Comparison of ENCODE assay signal across 18 mouse cellular contexts in the genomic region with DNA sequence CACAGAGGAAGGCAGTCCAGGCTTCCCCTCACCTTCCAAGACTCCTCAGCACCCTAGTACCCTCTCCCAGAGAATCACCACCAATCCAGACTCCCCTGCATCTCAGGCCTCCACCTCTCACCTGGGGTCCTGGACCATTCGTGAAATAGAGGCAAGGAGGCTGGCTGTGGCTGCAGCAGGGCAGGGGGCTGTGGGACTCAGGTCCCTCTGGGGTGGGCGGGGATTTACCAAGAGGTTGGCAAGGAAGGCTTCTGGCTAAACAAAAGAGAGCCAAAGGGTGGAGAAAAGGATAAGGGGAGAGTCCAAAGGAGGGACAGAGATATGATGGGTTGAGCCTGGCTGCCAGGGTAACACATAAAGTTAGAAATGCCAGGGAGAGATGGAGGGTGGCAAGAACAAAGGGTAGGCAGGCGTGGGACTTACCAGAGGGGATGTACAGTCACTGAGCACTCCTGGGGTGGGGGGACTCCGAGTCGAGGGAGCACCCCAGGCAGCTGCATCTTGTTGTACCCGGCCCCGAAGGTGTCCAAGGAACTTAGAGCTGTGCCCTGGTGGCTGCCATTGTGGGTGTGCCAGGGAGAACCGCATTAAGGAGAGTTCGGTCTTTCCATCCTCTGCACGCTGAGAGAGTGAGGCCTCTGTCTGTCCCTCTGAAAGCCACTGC. TPM values are rescaled to one million over a fixed set of nuclear protein-coding genes. Genes with fewer than 3 reads are reported as not detected.
"Had no signal": no experiment of that assay in that cellular context is flagged by ENCODE, and none has a peak within 500 bp of the region (broad histone marks: within the 10 kb centered on the region; RNA-seq: fewer than 3 reads in every experiment).

No protein-coding gene starts in this region.

- ATAC-seq: liver, postnatal 0 days; lung, postnatal 0 days; midbrain, embryonic 15.5 days had no signal

- H3K4me2 ChIP-seq: liver, embryonic 11.5 days; lung, embryonic 14.5 days; midbrain, embryonic 12.5 days; midbrain, embryonic 15.5 days had no signal

- H3K36me3 ChIP-seq: limb, embryonic 12.5 days; limb, embryonic 15.5 days; midbrain, embryonic 12.5 days; midbrain, embryonic 15.5 days; neural tube, embryonic 13.5 days had no signal

- H3K9me3 ChIP-seq: limb, embryonic 12.5 days; limb, embryonic 15.5 days; midbrain, embryonic 12.5 days; midbrain, embryonic 15.5 days; neural tube, embryonic 13.5 days had no signal

- H3K4me3 ChIP-seq: limb, embryonic 12.5 days; limb, embryonic 15.5 days; midbrain, embryonic 12.5 days had no signal

- H3K9ac ChIP-seq: limb, embryonic 12.5 days; limb, embryonic 15.5 days; liver, embryonic 14.5 days; liver, postnatal 0 days; lung, embryonic 14.5 days; midbrain, embryonic 12.5 days; midbrain, embryonic 15.5 days; neural tube, embryonic 13.5 days had no signal

- H3K27ac ChIP-seq: limb, embryonic 12.5 days; limb, embryonic 15.5 days; liver, embryonic 14.5 days; midbrain, embryonic 12.5 days; midbrain, embryonic 15.5 days; neural tube, embryonic 13.5 days had no signal

- DNase-seq: kidney, postnatal 10 days; kidney, postnatal 36 days; left cerebral cortex, postnatal 4 days; liver, postnatal 0 days; lung, embryonic 14.5 days; thymus, adult 18-20 months; thymus, postnatal 36 days had no signal

RNA-seq across cellular contexts. Expression of gene Nos3, which starts 21.4 kb away (rescaled TPM):
- polyA plus RNA-seq: macrophage had no signal

RNA-seq across cellular contexts. Expression of gene Asic3, which starts 27.2 kb away (rescaled TPM):
- total RNA-seq: left cerebral cortex, postnatal 14 days; left cerebral cortex, postnatal 4 days; megakaryocyte, adult 5-6 weeks had no signal
- polyA plus RNA-seq: liver, embryonic 11.5 days; liver, embryonic 14.5 days; liver, postnatal 0 days; lung, embryonic 14.5 days; macrophage had no signal

RNA-seq across cellular contexts. Expression of gene Kcnh2, which starts 34.6 kb away (rescaled TPM):
- total RNA-seq: megakaryocyte, adult 5-6 weeks had no signal
- polyA plus RNA-seq: macrophage had no signal
